Mouse (Mus musculus): Measurements from ENCODE around the gene AB124611. TPM values are rescaled to one million over a fixed set of nuclear protein-coding genes. Genes with fewer than 3 reads are reported as not detected.
"Not testable (repeated sequence)": the region's sequence is repeated elsewhere in the genome, so short reads cannot be mapped to it uniquely, and the experiment has no call there.

Gene AB124611
- total RNA-seq, 2 experiments from 2014 or later, result 1.1 to 1.5 TPM

DNA sequence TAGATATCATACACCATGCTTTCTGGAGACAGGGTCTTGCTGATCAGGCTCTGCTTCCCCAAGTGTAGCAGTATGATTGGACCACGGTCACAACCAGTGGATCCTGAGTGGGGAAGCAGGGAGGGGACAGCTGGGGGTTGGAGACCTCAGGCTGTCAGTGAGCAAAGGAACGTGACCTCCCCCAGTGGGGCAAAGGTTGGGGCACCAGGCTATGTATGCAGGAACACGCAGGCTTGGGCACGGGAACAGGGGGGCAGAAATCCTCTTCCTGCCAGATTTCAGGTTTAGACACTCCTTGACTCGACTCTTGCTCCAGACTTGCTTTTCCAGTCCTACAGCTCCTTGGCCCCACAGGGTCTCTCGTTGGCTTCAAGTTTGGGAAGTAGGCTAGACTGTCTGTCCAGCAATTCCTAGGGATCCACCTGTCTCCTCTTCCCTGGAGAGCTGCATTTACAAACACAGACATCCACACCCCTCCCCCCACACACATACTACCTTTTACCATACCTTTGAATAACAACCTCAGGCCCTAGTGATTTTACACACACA, 8.0 kb upstream of the AB124611 start:
- no peak for DNase-seq
- intact Hi-C loops (cut with DNase I), result no loop called here

DNA sequence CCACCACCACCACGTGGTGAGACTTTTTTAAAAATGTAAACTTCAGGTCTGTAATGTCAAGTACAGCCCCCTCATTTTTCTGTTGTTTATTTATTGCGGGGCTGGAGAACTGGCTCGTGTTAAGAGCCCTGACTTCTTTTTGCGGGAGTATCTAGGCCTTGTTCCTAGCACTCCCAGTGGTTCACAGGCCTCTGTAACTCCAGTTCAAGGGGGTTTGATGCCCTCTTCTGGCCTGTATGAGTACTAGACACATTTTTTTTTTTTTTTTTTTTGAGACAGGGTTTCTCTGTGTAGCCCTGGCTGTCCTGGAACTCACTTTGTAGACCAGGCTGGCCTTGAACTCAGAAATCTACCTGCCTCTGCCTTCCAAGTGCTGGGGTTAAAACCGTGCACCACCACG, 7.3 kb upstream of the AB124611 start:
- intact Hi-C loops (cut with DNase I); DNase-seq: not testable (repeated sequence)

DNA sequence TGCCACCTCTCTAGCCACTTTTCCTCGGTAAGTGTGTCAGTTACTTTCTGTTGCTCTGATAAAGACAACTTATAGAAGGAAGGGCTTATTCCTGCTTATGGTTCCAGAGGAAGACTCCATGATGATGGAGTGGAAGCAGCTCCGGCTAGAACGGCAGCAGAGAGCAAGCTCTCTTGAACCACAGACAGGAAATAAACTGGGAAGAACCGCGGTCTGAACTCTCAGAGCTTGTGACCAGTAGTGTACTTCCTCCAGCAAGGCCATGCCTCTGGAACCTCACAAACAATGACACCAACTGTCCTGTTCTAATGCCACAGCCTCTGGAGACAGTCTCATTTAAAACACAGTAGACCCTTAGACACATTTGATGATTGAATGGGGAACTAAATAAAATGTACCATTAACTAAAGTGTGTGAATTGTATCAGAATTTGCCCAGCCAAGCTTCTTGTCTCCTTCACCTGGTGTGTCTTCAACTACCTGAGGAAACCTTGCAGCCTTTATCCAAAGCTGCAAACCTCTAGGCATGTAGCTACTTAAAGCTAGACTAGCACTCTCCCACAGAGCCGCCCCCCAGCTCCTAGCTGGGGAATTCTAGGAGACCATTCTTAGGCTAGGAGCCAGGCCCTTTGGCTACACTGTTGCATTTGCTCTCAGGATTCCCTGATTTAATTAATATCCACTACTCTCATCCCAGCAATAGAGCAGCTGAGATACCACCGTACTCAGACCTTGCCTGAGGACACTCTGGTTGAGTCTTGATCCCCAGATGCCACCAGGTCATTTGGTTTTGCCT, 637 bp upstream of the AB124611 start:
- intact Hi-C loops (cut with DNase I), result no loop called here
- DNase-seq, result no peak

DNA sequence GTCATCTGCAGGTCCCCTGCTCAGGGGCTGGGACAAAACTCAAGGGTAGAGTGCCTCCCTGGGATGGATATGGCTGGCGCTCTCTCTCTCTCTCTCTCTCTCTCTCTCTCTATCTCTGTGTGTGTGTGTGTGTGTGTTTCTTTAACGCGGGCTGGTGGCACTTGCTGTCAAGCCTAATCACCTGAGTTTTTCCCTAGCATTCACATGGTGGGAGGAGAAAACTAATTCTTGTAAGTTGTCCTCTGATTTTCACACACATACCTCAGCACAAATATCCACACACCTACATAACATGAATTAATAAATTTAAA, 613 bp downstream of the AB124611 start:
- DNase-seq, result no peak
- intact Hi-C loops (cut with DNase I), result no loop called here

DNA sequence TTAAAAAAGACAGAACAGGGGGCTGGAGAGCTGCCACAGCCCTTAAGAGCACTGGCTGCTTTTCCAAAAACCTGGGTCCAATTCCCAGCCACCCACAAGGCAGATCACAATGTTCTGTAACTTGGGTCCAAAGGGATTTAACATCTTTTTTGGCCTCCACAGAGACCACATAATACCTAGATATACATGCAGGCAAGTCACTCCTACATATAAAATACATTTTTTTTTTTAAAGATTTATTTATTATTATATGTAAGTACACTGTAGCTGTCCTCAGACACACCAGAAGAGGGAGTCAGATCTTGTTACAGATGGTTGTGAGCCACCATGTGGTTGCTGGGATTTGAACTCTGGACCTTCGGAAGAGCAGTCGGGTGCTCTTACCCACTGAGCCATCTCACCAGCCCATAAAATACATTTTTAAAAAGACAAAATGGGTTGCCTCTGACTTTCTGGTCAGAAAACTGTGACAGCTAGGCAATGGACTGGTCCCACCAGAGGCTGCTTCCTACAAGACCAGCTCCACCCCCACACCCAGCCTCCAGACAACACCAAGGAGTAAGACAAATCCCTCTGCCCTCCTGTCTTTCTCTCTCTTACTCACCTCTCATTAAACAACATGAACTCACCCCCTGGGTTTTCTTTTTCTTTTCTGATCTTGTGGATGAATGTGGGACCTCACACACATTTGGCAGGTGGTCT, 1.3 kb downstream of the AB124611 start:
- no peak for DNase-seq
- intact Hi-C loops (cut with DNase I), result no loop called here

DNA sequence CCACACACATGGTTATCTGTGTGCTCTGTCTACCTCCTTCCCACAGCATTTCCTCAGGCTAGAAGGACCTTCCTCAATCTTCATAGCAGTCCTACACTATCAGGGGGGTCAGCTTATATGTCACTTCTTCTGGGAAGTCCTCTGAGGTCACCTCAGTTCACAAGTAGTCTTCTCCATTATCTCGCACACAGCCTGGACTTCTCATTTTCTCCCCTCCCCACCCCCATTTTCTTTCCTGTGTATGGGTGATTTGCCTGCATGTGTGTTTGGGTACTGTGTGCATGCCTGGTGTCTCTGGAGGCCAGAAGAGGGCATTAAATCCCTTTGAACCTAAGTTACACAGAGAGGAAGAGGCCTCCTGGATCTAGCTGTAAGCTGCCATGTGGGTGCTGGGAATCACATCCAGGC, 1.9 kb downstream of the AB124611 start:
- no peak for DNase-seq
- intact Hi-C loops (cut with DNase I), result no loop called here

DNA sequence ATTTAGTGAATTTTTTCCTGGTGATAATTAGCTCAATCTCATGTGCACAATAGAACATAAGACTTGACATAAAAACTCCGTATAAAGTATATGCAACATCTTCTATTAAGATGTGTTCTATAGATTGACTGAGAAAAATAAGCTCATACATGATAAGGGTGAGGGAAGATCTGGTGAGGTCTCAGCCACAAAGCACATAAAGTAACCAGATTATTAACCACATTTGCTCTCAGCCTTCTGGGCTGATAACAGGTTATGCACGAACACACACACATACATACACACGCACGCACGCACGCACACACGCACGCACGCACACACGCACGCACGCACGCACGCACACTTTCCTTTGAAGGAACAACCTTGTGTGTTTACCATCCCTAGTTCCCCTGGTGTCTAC, 10.5 kb downstream of the AB124611 start:
- intact Hi-C loops (cut with DNase I), result no loop called here
- DNase-seq, result no peak

DNA sequence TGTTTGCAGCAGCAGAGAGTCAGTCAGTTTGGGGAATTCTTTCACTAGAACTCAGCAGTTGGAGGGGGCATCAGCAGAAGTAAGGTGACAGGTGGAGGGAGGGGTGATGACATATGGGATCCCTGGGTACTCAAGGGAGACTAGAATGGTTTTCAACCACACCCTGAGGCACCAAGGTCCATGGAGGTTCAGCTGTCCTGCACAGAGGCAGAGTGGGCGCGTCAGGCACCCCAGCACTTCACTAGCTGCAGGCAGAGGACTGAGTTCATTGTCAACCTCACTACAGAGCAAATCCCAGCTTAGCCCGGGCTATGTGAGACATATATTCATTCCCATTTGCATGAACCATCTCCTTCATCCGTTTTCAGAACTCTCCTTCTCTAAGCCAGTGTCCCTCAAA, 11.0 kb downstream of the AB124611 start:
- intact Hi-C loops (cut with DNase I), result no loop called here
- no peak for DNase-seq

DNA sequence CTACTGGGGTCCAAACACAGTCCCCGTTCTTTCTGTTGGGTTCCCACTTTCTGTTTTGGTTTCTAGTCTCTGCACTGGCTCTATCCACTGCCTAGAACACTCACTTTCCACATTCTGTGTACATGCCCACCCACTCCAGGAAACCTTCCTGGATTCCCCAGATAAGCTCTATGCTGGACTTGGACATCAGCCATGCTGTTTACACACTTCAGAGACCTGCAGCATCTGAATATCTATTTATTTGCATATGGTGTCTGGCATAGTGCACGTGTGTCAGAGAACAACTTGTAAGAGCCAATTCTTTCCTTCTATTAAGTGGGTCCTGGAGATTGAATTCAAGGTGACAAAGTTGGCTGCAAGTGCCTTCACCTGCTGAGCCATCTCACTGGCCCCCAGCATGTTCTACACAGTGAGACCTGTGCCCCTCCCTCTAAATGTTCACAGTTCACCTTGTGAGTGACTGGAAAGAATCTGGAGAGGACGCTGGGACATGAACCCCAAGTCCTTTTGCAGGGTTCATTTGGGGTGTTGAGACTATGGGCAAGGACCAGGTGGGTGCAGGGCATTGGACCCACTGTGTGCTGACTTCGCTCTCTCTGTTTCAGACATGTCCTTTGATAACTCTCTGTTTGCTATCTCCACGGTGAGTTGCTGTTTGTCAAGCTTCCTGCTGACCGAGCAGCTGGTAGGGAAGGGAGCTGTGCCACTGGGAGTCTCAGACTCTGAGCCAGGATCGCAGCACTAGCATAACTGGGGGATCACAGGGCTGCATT, 14.2 kb downstream of the AB124611 start:
- no peak for DNase-seq

DNA sequence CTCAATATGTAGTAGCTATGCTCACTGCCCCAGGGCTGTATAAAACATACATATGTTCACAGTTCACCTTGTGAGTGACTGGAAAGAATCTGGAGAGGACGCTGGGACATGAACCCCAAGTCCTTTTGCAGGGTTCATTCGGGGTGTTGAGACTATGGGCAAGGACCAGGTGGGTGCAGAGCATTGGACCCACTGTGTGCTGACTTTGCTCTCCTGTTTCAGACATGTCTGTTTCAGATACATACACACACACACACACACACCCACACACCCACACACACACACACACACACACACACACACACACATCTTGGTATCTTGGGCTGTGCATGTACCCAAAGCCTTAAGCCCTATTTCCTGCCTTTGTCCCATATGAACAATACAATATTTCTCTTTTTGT, 16.0 kb downstream of the AB124611 start:
- DNase-seq; intact Hi-C loops (cut with DNase I): not testable (repeated sequence)

More for the DNA sequence above, 14.2 kb downstream of the AB124611 start:
- intact Hi-C loops (cut with DNase I), result no loop called here

DNA sequence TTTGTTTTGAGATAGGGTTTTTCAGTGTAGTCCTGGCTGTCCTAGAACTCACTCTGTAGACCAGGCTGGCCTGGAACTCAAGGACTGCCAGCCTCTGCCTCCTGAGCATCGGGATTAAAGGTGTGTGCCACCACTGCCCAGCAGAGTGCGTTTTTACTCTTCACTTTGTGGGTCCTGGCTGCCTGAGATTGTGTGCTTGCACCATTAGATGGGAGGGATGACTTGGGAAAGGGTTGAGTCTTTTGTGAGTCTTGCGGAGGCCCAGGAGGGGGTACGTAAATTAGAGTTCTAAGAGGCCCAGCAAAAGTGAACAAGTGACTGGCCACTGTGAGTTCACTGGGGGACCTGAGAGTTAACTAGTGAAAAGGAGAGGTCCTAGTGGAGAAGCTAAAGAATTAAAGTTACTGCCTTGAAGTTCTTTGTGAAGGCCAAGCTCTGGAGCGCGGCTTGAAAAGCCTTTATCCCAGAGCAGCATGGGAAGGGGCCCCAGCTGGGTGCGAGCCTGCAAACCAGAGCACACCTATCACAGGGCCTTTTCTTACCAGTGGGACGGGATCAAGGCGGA, 19.5 kb downstream of the AB124611 start:
- intact Hi-C loops (cut with DNase I), result loop anchor here (2.0 kb wide), 1 partner anchor 35 kb away; the partner anchor contains the start of gene Tmed1

DNA sequence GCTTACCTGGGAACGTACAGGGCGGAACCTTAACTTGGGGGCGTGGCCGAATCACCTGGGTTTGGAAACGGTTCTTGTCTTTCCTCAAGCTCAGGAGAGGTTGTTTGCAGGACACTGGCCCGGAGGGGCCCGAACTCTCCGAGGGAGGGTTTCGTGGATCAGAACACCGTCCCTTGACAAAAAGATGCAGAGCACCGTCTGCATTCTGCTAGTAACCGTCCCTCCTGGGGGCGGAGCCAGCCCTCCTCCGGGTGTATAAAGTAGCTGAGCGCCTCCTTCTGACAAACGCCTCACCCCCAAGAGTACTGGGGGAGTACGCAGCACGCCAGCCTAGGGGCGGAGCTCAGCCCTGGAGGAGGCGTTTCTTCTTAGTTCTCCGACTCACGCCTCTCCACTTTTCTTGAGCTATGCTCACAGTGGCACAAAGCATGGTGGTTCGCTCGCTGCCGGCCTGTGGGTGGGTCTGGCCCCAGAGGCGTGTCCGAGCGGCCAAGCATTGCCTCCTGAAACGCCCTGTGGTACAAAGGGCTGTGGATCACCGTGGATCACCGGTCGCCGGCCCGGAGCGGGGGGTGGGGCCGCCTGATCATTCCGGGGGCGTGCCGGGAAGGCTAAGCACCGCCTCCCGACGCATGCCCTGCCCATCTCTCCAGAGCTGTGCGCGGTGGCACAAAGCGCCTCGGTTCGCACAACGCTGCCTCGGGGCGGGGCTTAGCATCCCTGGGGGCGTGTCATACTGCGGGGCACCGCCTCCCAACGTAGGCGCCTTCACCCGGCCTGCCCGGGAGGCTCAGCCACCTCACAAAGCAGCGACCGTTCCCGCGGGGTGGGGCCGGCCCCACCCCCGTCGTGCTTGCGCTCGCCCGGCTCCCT, 20.2 kb downstream of the AB124611 start:
- intact Hi-C loops (cut with DNase I), result loop anchor here (2.0 kb wide), 2 partner anchors 35 to 47 kb away; partner anchors contain the start of genes Timm29, Tmed1 and Yipf2
- peak; percentile 100 for DNase-seq

More for the DNA sequence above, 19.5 kb downstream of the AB124611 start:
- DNase-seq, result no peak

DNA sequence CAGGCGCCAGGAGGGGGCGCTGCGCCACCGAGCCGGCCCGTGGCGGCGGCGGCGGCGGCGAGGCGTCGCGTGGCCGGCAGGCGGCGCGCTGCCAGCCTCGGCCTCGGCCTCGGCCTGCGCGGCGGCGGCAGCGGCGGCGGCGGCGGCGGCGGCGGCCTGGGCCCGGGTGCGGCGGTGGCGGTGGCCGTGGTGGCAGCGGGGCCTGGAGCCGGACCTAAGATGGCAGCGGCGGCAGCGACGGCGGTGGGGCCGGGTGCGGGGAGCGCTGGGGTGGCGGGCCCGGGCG, 20.8 kb downstream of the AB124611 start, which contains the start of gene Carm1:
Carm1 (plus strand) TSS at position 106 of the 286 bp plus-strand sequence.
- no peak for DNase-seq
- intact Hi-C loops (cut with DNase I), result loop anchor here (2.0 kb wide), 1 partner anchor 46 kb away; the partner anchor contains the start of genes Timm29 and Yipf2

DNA sequence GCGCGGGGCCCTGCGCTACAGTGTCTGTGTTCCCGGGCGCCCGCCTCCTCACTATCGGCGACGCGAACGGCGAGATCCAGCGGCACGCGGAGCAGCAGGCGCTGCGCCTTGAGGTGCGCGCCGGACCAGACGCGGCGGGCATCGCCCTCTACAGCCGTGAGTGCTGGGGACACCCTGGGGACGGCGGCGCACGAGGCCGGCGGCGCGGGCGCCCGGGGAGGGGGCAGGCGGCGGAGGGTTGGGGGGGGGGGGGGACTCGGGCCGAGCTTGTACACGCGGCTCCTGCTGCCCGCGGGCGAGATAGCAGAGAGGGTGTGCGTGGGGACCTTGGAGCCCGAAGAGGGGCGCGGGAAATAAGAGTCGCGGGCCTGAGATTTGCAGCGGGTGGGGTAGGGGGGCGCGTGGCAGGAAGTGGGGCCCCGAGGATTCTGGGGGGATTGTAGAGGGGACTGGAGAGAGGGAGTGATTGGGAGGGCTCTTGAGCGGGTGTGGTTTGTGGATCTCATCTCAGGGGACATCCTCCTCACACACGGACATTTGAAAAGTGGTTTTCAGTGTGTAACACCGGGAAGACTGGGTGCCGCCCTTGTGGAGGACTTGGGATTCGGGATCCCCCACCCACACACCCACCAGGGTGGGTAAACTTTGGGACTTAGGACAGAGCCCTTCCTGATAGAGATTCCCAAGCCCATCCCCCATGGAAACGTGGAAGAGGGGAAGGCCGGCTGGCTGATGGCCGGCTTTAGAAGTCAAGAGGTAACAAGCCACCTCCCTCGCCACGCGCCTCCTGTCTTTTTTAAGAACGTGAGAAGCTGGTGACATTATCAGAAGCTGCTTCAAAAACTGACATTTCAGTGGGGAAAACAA, 21.3 kb downstream of the AB124611 start:
- peak; percentile 73 to 74 for DNase-seq
- intact Hi-C loops (cut with DNase I), result loop anchor here (2.0 kb wide), 1 partner anchor 45 kb away; the partner anchor contains the start of genes Timm29 and Yipf2

DNA sequence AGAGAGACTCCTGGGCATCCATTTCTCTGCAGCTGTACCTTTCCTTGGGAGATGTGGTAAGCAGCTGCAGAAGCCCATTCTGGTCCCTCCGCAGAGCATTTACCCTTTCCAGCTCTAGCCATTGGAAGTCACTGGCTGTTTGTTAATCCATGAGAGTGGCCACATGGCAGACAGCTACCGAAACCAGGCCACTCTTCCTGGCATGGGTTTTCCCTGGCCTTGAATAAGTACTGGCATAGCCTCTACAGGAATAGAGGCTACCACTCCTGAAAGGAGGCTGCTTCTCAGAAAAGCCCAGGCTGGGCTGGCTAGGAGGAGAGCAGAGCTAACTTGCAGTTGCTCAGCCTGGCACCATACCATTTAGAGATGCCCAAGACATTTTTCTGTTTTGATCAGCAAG, 25.1 kb downstream of the AB124611 start:
- intact Hi-C loops (cut with DNase I), result no loop called here
- no peak for DNase-seq

DNA sequence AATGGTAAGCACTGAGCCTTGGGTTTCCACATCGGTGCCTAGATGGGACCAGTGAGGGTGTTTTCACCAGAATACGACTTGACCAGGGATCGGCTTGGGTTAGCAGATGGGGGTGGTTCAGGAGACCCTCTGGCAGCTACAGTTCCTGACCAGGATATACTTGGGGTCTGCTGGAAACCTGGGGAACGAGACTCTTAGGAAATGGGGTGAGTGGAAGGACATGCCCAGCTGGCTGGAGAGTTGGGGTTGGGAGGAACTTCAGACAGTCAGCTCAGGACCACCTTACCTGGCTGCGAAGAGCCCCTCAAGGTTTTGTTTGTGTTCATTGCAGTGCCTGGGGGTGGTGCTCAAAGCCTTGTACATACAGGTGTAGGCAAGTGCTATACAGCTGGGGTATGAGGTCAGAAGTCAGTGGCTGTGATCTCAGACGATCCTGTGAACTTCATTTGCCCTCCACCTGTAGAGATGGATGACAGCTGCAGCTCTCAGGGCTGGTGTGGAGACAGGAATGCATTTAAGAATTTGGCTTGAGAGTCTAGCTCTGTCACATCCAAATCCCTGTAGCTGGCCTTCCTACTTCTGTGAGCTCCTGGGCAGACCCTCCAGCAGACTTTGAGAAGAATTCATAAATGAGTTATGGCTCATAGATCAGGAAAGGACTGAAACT, 27.8 kb downstream of the AB124611 start:
- no peak for DNase-seq
- intact Hi-C loops (cut with DNase I), result no loop called here

DNA sequence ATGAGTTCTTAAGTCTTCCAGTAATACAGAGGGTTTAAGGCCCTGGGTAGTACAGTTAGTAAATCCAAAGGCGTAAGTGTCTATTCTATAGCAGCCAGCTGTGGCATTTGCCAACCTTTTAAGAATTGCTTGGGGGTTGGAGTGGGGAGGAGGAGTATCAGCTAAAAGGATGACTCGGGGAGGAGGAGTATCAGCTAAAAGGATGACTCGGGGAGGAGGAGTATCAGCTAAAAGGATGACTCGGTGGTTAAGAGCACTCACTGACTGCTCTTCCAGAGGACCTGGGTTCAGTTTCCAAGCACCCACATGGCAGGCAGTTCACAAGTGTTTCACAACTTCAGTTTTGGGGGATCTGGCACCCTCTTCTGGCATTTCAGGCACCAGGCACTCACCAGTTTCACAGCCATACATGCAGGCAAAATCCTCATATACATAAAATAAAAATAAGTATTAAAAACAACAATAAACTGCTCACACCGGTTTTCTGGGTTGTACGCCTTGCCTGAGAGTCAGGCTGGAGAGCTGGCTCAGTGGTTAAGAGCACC, 29.3 kb downstream of the AB124611 start:
- intact Hi-C loops (cut with DNase I), result no loop called here
- no peak for DNase-seq

DNA sequence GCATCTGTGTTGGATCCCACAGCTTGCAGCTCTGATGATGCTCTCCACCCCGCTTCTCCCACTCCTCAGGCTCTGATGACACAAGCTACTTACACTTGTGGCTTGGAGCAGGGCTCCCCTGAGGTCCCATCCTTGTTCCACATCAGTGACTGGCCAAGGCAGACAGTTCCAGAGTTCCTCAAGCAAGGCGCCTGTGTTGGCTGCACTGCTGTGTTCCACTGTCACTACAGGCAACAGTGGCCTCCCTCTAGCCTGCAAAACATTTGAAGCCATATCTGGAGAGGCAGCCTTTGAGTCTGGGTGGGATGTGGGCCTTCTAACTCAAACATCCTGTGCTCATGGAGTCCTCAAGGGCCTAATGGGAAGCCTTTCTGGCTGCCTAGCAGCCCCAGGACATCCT, 31.0 kb downstream of the AB124611 start:
- intact Hi-C loops (cut with DNase I), result no loop called here
- DNase-seq, result peak in 1 of 2 experiments; percentile 13

Measured in heart, postnatal 10 days (tissue).